Mouse (Mus musculus) embryonic facial prominence, embryonic 13.5 days (tissue): ENCODE measurements at regions not wholly inside any gene's neighbourhood (a gene's known extent, or its start where the extent isn't known, plus 50 kb on each side); places are given as distances from the start of the nearest gene placed in this dataset.

ENCODE experiments used
- ATAC-seq: fragments of 200-750 bp; cut with Nextera tagmentation; 2 replicates; pipeline ENCODE4 v1.8.0; 2017; ENCODE audit warnings: low read depth; ENCODE audit not compliant: insufficient number of reproducible peaks, insufficient read depth, low FRiP score, low TSS enrichment
- H3K27ac ChIP-seq: fragments of 300-500 bp; sonication (generic); 2 replicates; pipeline ENCODE4 v1.5.1; 2015; ENCODE audit warnings: moderate library complexity, mild to moderate bottlenecking, inconsistent platforms
- H3K27me3 ChIP-seq: fragments of 300-500 bp; sonication (generic); 2 replicates; pipeline ENCODE4 v1.6.1; 2015; ENCODE audit warnings: mild to moderate bottlenecking, inconsistent platforms
- H3K36me3 ChIP-seq: fragments of 300-500 bp; sonication (generic); 2 replicates; pipeline ENCODE4 v1.6.1; 2015; ENCODE audit warnings: mild to moderate bottlenecking, inconsistent platforms
- H3K4me1 ChIP-seq: fragments of 300-500 bp; sonication (generic); 2 replicates; pipeline ENCODE4 v1.6.1; 2015; ENCODE audit warnings: inconsistent platforms
- H3K4me2 ChIP-seq: fragments of 300-500 bp; sonication (generic); 2 replicates; pipeline ENCODE4 v1.6.1; 2015; ENCODE audit warnings: moderate library complexity, mild to moderate bottlenecking, inconsistent platforms
- H3K4me3 ChIP-seq: fragments of 300-500 bp; sonication (generic); 2 replicates; pipeline ENCODE4 v1.5.1; 2015; ENCODE audit warnings: mild to moderate bottlenecking, inconsistent platforms
- H3K9ac ChIP-seq: fragments of 300-500 bp; sonication (generic); 2 replicates; pipeline ENCODE4 v1.6.1; 2015; ENCODE audit warnings: mild to moderate bottlenecking, inconsistent platforms
- H3K9me3 ChIP-seq: fragments of 300-500 bp; sonication (generic); 2 replicates; pipeline ENCODE4 v1.6.1; 2016; ENCODE audit warnings: inconsistent platforms
- WGBS: fragments of 180-500 bp; shearing (Covaris S2); methylation state at CpG from one replicate; pipeline ENCODE4 v1.1.7; 2015; ENCODE audit warnings: mixed read lengths; 5-methylcytosine and 5-hydroxymethylcytosine counted together

DNA sequence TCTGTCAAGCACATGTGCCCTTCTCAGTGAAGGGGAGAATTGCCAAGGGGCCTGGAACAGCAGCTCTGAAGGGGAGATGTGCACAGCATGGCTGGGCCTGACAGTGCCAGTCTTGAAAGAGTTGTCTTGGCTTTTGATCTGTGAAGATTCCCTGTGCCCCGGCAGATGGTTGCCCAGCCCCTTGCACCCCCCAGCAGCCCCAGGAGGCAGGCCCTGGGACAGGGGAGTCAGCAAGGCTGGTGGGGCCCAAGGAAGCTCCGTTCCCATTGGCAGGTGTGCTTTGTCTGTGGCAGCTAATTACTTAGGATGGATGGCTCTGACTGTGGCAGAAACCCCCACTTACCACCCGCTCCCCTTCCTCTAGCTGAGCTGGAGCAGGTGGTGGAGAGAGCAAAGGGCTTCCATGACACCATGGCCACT lies 58.6 kb downstream of the Tspan17 start:
- Histone ChIP-seq H3K27ac (no peak overlapping the region), H3K9me3 (no peaks in the 10 kb centered on the region), H3K36me3 (no peaks in the 10 kb centered on the region), H3K27me3 (no peaks in the 10 kb centered on the region), H3K9ac (0 out of 2 replicates have a peak overlapping the region, but pooled peaks have one; percentile 17), H3K4me3 (no peak overlapping the region), H3K4me2 (no peak overlapping the region), H3K4me1 (no peaks in the 10 kb centered on the region)
- ATAC-seq: no peak
- 54% methylated on average over 3 of the region's 3 CpGs for WGBS

DNA sequence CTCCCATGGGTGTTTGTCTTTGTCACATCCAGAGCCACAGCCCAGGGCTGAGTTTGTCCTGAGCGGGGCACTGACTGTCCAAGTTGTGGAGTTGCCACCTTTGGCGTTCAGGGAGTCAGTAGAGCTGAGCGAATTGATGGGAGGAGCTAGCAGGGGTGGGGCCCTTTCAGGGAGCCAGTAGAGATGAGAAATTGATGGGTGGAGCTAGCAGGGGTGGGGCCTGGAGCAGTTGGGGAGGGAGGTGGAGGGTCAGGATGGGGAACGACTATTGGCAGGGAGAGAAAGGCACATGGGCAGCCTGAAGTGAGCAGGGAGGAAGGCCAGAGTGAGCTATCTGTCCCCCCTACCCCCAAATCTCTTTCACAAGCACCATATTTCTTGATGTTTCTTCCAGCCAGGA lies 62.0 kb downstream of the Tspan17 start:
- WGBS: 55% methylated on average over 4 of the region's 4 CpGs
- Histone ChIP-seq H3K36me3 (no peaks in the 10 kb centered on the region), H3K27ac (no peak overlapping the region), H3K9ac (no peak overlapping the region), H3K4me3 (no peak overlapping the region), H3K4me1 (no peaks in the 10 kb centered on the region), H3K4me2 (no peak overlapping the region), H3K9me3 (no peaks in the 10 kb centered on the region), H3K27me3 (no peaks in the 10 kb centered on the region)
- no peak for ATAC-seq

DNA sequence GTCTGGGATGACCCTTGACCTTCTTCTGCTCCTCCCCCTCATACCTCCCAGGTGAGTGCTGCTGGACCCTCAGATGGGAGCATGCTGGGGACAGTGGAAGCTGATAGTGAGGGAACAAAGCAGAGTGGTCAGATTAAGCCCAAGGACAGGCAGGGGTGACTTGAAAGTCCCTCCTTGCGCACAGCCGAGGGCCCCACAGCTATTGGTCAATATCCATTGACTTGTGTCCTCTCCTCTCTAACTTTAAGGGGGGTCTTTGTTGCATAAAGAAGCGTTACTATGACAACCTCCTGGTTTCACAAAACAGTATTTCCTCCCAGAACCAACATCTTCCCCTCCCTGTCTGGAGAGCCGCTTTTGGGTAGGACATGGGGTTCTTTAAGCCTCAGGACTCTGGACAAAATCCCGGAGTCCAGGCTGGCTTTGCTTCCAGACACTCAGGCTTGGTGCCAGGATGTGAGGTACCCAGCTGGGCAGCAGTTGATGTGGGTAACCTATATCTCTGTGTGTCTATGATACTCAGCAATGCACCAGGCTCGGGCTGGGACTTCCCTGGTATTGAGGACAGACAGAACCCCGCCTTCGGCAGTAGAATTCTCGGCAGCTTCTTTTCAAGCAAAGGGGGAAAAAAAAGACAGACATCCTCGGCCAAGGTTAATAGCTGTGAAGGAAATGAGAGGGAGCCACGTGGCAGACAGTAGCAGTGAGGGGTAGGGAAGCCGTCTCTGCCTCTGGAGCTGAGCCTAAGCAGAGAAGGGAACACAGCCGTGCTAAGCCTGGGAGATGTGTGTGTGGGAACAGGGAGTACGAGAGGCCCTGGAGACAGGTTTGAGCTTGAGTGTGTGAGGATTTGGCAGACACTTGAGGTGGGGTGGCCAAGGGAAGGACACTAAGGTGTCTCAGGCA lies 66.4 kb downstream of the Tspan17 start:
- Histone ChIP-seq H3K27me3 (no peaks in the 10 kb centered on the region), H3K27ac (no peak overlapping the region), H3K4me1 (no peaks in the 10 kb centered on the region), H3K4me3 (no peak overlapping the region), H3K9ac (no peak overlapping the region), H3K9me3 (no peaks in the 10 kb centered on the region), H3K4me2 (no peak overlapping the region), H3K36me3 (no peaks in the 10 kb centered on the region)
- WGBS: 53% methylated on average over 14 of the region's 14 CpGs
- no peak for ATAC-seq

DNA sequence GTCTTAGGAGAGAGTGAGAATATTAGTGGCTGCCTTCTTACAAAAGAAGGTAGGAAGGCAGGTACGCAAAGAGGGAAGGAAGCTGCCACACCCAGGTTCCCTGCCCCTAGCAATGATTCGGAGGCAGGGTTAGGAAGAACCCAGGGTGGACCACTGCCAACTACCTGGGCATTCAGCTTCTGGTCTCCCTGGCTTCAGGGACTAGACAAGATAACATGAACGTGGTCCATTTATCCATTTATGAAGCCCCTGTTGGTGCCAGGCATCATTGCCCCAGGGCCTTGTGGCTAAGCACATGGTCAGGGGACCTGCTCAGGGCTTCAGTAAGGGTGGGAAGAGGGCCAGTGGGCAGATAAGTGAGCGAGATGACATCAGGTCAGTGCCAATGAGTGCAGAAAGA lies 73.8 kb downstream of the Tspan17 start:
- H3K4me1 ChIP-seq: peaks cover 6% of the 10 kb centered on the region; the same call in 1 of the 2 replicates
- no peak overlapping the region for H3K4me2 ChIP-seq
- no peak overlapping the region for H3K27ac ChIP-seq
- H3K27me3 ChIP-seq: peaks cover 3% of the 10 kb centered on the region; the same call in 1 of the 2 replicates
- no peak for ATAC-seq
- WGBS: 81% methylated on average over 4 of the region's 4 CpGs
- H3K9ac ChIP-seq: no peak overlapping the region
- no peaks in the 10 kb centered on the region for H3K9me3 ChIP-seq
- H3K4me3 ChIP-seq: no peak overlapping the region
- no peaks in the 10 kb centered on the region for H3K36me3 ChIP-seq

DNA sequence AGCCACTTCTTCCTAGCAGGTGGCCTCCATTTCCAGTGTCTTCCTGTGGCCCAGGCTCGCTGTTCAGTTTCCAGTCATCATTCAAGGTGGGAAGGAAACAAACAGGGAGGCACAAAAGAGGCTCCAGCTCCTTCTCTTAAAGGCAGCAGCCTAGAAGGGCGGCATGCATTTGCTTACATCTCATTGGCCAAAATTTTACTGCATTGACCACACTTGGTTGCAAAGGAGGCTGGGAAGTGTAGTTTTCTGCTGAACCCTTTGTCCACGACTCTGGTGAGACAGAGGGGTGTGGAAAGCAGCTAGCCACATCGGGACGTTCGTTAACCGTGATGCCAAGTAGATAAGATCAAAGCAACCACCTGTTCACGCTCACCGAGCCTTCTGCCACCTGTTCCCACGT lies 74.9 kb downstream of the Tspan17 start:
- H3K4me3 ChIP-seq: no peak overlapping the region

DNA sequence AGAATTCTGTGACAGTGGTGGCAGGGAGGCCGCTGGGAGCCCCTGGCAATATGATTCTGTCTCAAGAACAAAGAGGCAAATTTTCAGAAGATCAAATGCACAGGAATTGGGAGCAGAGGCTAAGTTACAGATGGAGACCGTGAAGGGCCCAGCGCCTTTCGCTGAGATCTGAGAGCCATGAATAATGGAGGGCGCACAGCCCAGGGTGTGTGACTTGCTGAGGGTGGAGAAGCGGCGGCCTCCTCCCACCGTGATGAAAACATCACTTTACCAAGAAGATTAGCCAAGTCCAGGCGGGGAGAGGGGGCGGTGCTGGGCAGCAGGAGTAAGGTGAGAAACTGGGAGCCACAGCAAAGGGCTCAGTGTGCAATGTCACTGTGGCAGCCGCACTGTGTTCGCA lies 77.2 kb upstream of the Unc5a start:
- no peak overlapping the region for H3K27ac ChIP-seq
- no peaks in the 10 kb centered on the region for H3K36me3 ChIP-seq
- no peak overlapping the region for H3K4me3 ChIP-seq
- H3K4me1 ChIP-seq: 0 out of 2 replicates have a peak, but pooled peaks cover 7% of the 10 kb centered on the region
- no peaks in the 10 kb centered on the region for H3K9me3 ChIP-seq
- no peak overlapping the region for H3K9ac ChIP-seq
- no peak overlapping the region for H3K4me2 ChIP-seq
- H3K27me3 ChIP-seq: peaks cover 57% of the 10 kb centered on the region
- WGBS: 26% methylated on average over 12 of the region's 12 CpGs
- ATAC-seq: no peak

More for the DNA sequence above, 74.9 kb downstream of the Tspan17 start:
- Histone ChIP-seq H3K27me3 (peaks cover 3% of the 10 kb centered on the region; the same call in 1 of the 2 replicates), H3K9ac (no peak overlapping the region), H3K4me2 (no peak overlapping the region), H3K27ac (no peak overlapping the region), H3K36me3 (no peaks in the 10 kb centered on the region), H3K4me1 (peaks cover 6% of the 10 kb centered on the region; the same call in 1 of the 2 replicates), H3K9me3 (no peaks in the 10 kb centered on the region)
- no peak for ATAC-seq
- WGBS: 56% methylated on average over 10 of the region's 10 CpGs

DNA sequence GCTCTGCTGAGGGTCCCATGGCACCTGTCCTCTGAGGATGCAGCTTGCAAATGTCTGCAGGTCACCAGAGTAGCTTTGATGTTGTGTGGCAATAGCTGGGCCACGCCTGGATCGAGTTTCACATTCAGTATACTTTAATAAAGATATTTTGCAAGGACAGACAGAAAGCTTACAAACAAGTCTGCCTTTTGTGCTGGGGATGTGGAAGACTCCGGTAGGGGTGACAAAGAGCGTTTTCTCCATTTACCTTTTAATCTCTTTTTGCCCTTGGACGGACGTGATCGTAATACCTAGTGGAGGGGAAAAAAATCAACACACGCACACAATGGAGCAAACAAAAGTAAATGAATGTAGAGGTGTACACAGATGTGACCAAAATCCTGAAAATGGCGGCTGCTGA lies 75.3 kb upstream of the Unc5a start:
- H3K4me2 ChIP-seq: no peak overlapping the region
- H3K4me3 ChIP-seq: no peak overlapping the region
- H3K9me3 ChIP-seq: no peaks in the 10 kb centered on the region
- no peaks in the 10 kb centered on the region for H3K36me3 ChIP-seq
- H3K4me1 ChIP-seq: 0 out of 2 replicates have a peak, but pooled peaks cover 7% of the 10 kb centered on the region
- peaks cover 64% of the 10 kb centered on the region for H3K27me3 ChIP-seq
- no peak overlapping the region for H3K27ac ChIP-seq
- no peak for ATAC-seq
- H3K9ac ChIP-seq: no peak overlapping the region
- 49% methylated on average over 9 of the region's 9 CpGs for WGBS

DNA sequence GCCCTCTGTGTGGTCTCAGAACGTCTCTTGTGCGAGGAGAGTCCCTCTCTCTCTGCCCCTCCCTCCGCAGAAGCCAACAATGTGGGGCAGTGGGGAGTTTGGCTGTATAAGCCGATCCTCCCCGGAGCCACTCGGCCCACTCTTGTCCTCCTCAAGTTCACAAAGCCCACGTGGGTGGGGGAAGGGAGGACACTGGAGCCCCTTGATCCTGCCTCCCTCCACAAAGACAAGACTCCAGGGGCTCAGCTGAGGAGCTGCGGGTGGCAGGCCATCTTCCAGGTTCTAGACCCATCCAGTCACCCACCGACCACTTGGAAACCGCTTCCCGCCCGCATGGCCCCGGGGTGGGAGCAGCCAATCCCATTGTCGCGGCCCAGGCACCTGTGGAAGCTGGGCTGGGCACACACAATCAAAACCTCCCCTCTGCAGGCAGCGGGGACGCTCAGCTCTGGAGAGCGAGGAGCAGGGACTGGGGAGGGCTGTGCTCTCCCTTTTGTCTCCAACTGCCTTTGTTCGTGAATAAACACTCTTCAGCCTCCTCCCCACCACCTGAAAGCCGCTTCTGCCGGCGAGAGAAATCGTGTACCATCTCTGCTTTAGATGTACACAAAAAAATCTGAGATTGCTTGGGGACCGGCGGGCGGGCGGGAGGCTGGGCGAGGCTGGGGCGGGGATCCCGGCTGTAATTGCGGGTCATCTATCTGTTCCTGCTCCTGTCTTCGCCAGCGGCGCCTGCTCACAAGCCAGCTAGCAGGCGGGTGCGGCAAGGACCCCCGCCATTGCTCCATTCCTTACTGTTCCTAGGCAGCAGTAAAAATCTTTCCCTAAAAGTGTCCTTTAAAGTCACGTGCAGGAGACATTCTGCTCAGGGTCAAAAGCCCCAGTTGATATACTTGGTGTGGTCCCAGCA lies 74.7 kb upstream of the Unc5a start:
- H3K4me1 ChIP-seq: 0 out of 2 replicates have a peak, but pooled peaks cover 7% of the 10 kb centered on the region
- H3K27me3 ChIP-seq: peaks cover 69% of the 10 kb centered on the region
- H3K27ac ChIP-seq: no peak overlapping the region
- H3K36me3 ChIP-seq: no peaks in the 10 kb centered on the region
- peak overlapping the region; percentile 40 for H3K4me2 ChIP-seq
- H3K9ac ChIP-seq: no peak overlapping the region
- WGBS: 1% methylated on average over 38 of the region's 38 CpGs
- no peak for ATAC-seq
- no peaks in the 10 kb centered on the region for H3K9me3 ChIP-seq
- H3K4me3 ChIP-seq: peak overlapping the region; percentile 3; the same call in 1 of the 2 replicates

DNA sequence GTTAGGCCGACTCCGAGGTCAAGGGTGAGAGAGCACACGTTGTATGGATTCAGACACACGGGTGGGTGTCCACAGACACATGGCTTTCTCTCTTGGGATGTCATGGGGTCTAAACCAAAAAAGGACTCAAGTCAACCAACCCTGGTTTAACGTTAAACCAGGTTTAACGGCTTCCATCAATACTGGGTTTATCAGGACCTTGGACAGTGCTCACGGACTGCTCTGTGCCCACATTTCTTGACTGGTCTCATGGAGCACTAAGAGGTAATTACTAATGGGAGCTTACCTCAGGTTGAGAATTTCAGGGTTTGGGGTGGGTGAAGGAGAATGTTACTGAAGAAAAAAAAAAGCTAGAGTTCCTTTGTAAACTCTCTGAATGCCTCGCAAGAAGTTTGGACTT lies 72.7 kb upstream of the Unc5a start:
- Histone ChIP-seq H3K9me3 (no peaks in the 10 kb centered on the region), H3K4me2 (no peak overlapping the region), H3K9ac (no peak overlapping the region), H3K4me1 (0 out of 2 replicates have a peak, but pooled peaks cover 7% of the 10 kb centered on the region), H3K4me3 (no peak overlapping the region), H3K36me3 (no peaks in the 10 kb centered on the region), H3K27ac (no peak overlapping the region), H3K27me3 (peaks cover 63% of the 10 kb centered on the region)
- WGBS: 28% methylated on average over 8 of the region's 8 CpGs
- ATAC-seq: no peak

DNA sequence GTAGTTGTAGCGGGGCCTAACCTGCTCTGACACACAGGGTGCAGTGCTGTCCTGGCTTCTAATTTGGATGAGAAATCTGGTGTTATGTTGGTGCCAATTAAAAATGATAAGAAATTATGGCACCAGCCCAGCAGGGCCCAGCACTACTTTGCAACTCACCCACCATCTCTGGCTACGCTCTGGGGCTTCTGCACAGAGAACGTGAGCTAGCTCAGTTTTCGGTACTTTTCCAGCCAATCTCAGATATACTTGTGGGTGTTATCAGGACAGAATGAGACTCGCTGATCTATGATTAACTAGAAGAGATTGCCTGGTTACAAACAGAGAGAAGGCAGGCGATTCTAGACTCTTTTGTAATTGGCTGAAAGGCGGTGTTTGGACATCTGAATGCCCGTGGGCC lies 71.6 kb upstream of the Unc5a start:
- Histone ChIP-seq H3K4me1 (0 out of 2 replicates have a peak, but pooled peaks cover 7% of the 10 kb centered on the region), H3K27me3 (peaks cover 52% of the 10 kb centered on the region), H3K4me2 (no peak overlapping the region), H3K36me3 (no peaks in the 10 kb centered on the region), H3K9ac (no peak overlapping the region), H3K9me3 (no peaks in the 10 kb centered on the region), H3K27ac (no peak overlapping the region), H3K4me3 (no peak overlapping the region)
- WGBS: 87% methylated on average over 8 of the region's 8 CpGs
- ATAC-seq: no peak

DNA sequence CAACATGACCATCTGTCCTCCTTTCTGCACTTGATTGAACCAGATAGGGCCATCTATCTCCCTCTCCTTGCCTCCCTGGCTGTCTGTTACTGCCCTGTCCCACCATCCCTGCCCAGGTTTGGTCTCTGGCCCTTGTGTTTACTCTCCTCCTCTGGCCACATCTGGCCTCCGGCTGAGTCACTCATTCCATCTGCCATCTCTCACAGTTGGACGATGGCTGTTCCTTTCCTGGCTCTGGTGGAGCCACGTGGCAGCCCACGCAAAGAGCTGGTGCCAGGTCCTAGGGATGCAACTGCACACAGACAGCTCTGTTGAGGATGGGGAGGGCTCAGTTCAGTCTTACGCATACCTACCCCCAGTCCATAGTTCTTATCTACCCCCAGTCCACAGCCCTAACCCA lies 69.9 kb upstream of the Unc5a start:
- Histone ChIP-seq H3K27ac (no peak overlapping the region), H3K27me3 (peaks cover 35% of the 10 kb centered on the region), H3K4me3 (no peak overlapping the region), H3K36me3 (no peaks in the 10 kb centered on the region), H3K4me1 (peaks cover 6% of the 10 kb centered on the region), H3K9me3 (no peaks in the 10 kb centered on the region), H3K9ac (no peak overlapping the region), H3K4me2 (no peak overlapping the region)
- 77% methylated on average over 5 of the region's 5 CpGs for WGBS
- ATAC-seq: no peak
